Mouse (Mus musculus) neural tube, embryonic 14.5 days (tissue): Measurements from ENCODE around the gene Speer3. TPM values are rescaled to one million over a fixed set of nuclear protein-coding genes. Genes with fewer than 3 reads are reported as not detected.
"Not testable (repeated sequence)": the region's sequence is repeated elsewhere in the genome, so short reads cannot be mapped to it uniquely, and the experiment has no call there.

ENCODE experiments used
- ATAC-seq: fragments of 200-750 bp; cut with Nextera tagmentation; 2 replicates; pipeline ENCODE4 v1.8.0; 2017; ENCODE audit warnings: low read depth, mild to moderate bottlenecking, moderate TSS enrichment, moderate library complexity
- H3K27ac ChIP-seq: fragments of 300-500 bp; sonication (generic); 2 replicates; pipeline ENCODE4 v1.5.1; 2014; ENCODE audit warnings: low read depth, mild to moderate bottlenecking, control low read depth, low read length, moderate library complexity, mixed read lengths
- H3K27me3 ChIP-seq: fragments of 300-500 bp; sonication (generic); 2 replicates; pipeline ENCODE4 v1.6.1; 2014; ENCODE audit warnings: low read length; ENCODE audit not compliant: control insufficient read depth, insufficient read depth
- H3K36me3 ChIP-seq: fragments of 300-500 bp; sonication (generic); 2 replicates; pipeline ENCODE4 v1.6.1; 2014; ENCODE audit warnings: low read length, mixed read lengths; ENCODE audit not compliant: control insufficient read depth, insufficient read depth
- H3K4me1 ChIP-seq: fragments of 300-500 bp; sonication (generic); 2 replicates; pipeline ENCODE4 v1.6.1; 2014; ENCODE audit warnings: low read length; ENCODE audit not compliant: control insufficient read depth, insufficient read depth
- H3K4me2 ChIP-seq: fragments of 300-500 bp; sonication (generic); 2 replicates; pipeline ENCODE4 v1.6.1; 2014; ENCODE audit warnings: mild to moderate bottlenecking, low read depth, low read length, control low read depth
- H3K4me3 ChIP-seq: fragments of 300-500 bp; sonication (generic); 2 replicates; pipeline ENCODE4 v1.5.1; 2014; ENCODE audit warnings: low read depth, low read length, control low read depth, mixed read lengths
- H3K9ac ChIP-seq: fragments of 300-500 bp; sonication (generic); replicated peaks from 2 replicates; pipeline ENCODE4 v1.6.1; 2014; ENCODE audit warnings: low read depth, mild to moderate bottlenecking, control low read depth, low read length, mixed read lengths
- H3K9me3 ChIP-seq: fragments of 300-500 bp; sonication (generic); 2 replicates; pipeline ENCODE4 v1.6.1; 2016; ENCODE audit warnings: low read length; ENCODE audit not compliant: control insufficient read depth
- WGBS: fragments of 180-500 bp; shearing (Covaris S2); extraction: QIAGEN DNeasy Blood & Tissue Kit; methylation state at CpG from one replicate; pipeline ENCODE4 v1.1.7; 2014; 5-methylcytosine and 5-hydroxymethylcytosine counted together
- polyA plus RNA-seq: library from polyadenylated mRNA; unstranded; fragments of >200 nt; fragmentation: Nextera tagmentation; extraction: Ambion mirVana; gene quantifications from 2 replicates; pipeline ENCODE4 v1.2.1, GENCODE M21; 2014

Gene Speer3
- not detected in 2 replicates for polyA plus RNA-seq

DNA sequence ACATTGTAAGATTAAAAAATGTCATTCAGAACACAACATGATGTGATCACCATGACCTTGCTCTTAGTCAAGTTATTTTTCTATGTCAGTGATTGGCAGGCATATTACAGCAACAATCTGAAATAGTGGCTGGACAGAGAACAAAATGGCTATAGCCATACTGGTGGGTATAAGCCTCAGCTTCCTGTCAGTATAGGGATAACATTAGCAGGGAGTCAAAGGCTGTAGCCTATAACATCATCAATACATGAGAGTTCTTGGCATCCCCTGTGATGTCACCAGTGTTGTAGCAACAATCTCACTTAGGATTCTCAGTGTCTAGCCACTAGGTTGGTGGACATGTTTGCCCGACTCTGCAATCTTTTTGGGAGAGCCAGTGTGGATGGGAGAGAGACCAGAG lies at the start of gene Speer3:
TSS of gene Speer3 (plus strand) at position 301 of the 400 bp plus-strand sequence.
- no peaks in the 10 kb centered on the region for H3K27me3 ChIP-seq
- H3K4me1 ChIP-seq, result no peaks in the 10 kb centered on the region
- H3K36me3 ChIP-seq, result no peaks in the 10 kb centered on the region
- H3K9ac ChIP-seq, result no peak within 1 kb of the TSS
- no peak within 1 kb of the TSS for H3K27ac ChIP-seq
- WGBS, result 84% methylated on average over 1 of the region's 1 CpGs
- H3K4me3 ChIP-seq, result no peak within 1 kb of the TSS
- no peaks in the 10 kb centered on the region for H3K9me3 ChIP-seq
- ATAC-seq, result no peak
- no peak within 1 kb of the TSS for H3K4me2 ChIP-seq

- H3K9me3 ChIP-seq, H3K27ac ChIP-seq, H3K4me3 ChIP-seq, H3K4me1 ChIP-seq, H3K27me3 ChIP-seq, H3K9ac ChIP-seq, H3K36me3 ChIP-seq, ATAC-seq, H3K4me2 ChIP-seq: not testable (repeated sequence)
- 67% methylated on average over 2 of the region's 2 CpGs for WGBS
These were observed 19.1 kb downstream of the Speer3 start for GRCm38 (mm10) chr5:13810496-13810895.

GRCm38 (mm10) chr5:13825108-13825507 lies 33.7 kb downstream of the Speer3 start:
- no peak for ATAC-seq
- Histone ChIP-seq H3K36me3 (no peaks in the 10 kb centered on the region), H3K27me3 (no peaks in the 10 kb centered on the region), H3K9me3 (no peaks in the 10 kb centered on the region), H3K4me1 (no peaks in the 10 kb centered on the region), H3K4me3 (no peak overlapping the region), H3K9ac (no peak overlapping the region), H3K27ac (no peak overlapping the region), H3K4me2 (no peak overlapping the region)

- Histone ChIP-seq H3K27me3 (no peaks in the 10 kb centered on the region), H3K9ac (no peak overlapping the region), H3K4me1 (no peaks in the 10 kb centered on the region), H3K9me3 (no peaks in the 10 kb centered on the region), H3K4me2 (no peak overlapping the region), H3K36me3 (no peaks in the 10 kb centered on the region), H3K27ac (no peak overlapping the region), H3K4me3 (no peak overlapping the region)
- ATAC-seq, result no peak
These were observed 35.3 kb downstream of the Speer3 start for GRCm38 (mm10) chr5:13826708-13827107.

GRCm38 (mm10) chr5:13844317-13844716 lies 52.9 kb downstream of the Speer3 start:
- Histone ChIP-seq H3K27ac (no peak overlapping the region), H3K4me2 (no peak overlapping the region), H3K27me3 (no peaks in the 10 kb centered on the region), H3K9me3 (no peaks in the 10 kb centered on the region), H3K4me1 (no peaks in the 10 kb centered on the region), H3K4me3 (no peak overlapping the region), H3K9ac (no peak overlapping the region), H3K36me3 (no peaks in the 10 kb centered on the region)
- no peak for ATAC-seq

Other genes starting within 250 kb of the Speer3 start
- 3.1 and 3.2 TPM in 2 replicates for gene Sema3e, start 233.7 kb downstream of the Speer3 start, polyA plus RNA-seq